Mouse (Mus musculus) liver, embryonic 13.5 days (tissue): ENCODE results near the gene Fam160b1. TPM values are rescaled to one million over a fixed set of nuclear protein-coding genes. Genes with fewer than 3 reads are reported as not detected.

Source experiments
- ATAC-seq: fragments of 200-750 bp; cut with Nextera tagmentation; 2 replicates; pipeline ENCODE4 v1.8.0; 2017; ENCODE audit warnings: low read depth, mild to moderate bottlenecking, moderate number of reproducible peaks, moderate library complexity
- DNase-seq: peaks from one replicate; pipeline ENCODE4 v3.0.0; 2022
- H3K27ac ChIP-seq: fragments of 300-500 bp; sonication (generic); 2 replicates; pipeline ENCODE4 v1.5.1; 2015; ENCODE audit warnings: moderate library complexity, mild to moderate bottlenecking, inconsistent platforms
- H3K27me3 ChIP-seq: fragments of 300-500 bp; sonication (generic); 2 replicates; pipeline ENCODE4 v1.6.1; 2015; ENCODE audit warnings: mild to moderate bottlenecking, inconsistent platforms
- H3K36me3 ChIP-seq: fragments of 300-500 bp; sonication (generic); 2 replicates; pipeline ENCODE4 v1.6.1; 2015; ENCODE audit warnings: mild to moderate bottlenecking, inconsistent platforms
- H3K4me1 ChIP-seq: fragments of 300-500 bp; sonication (generic); replicated peaks from 2 replicates; pipeline ENCODE4 v1.6.1; 2015; ENCODE audit warnings: inconsistent platforms
- H3K4me2 ChIP-seq: fragments of 300-500 bp; sonication (generic); 2 replicates; pipeline ENCODE4 v1.6.1; 2015; ENCODE audit warnings: inconsistent platforms, mild to moderate bottlenecking, moderate library complexity
- H3K4me3 ChIP-seq: fragments of 300-500 bp; sonication (generic); replicated peaks from 2 replicates; pipeline ENCODE4 v1.5.1; 2015; ENCODE audit warnings: mild to moderate bottlenecking, inconsistent platforms
- H3K9ac ChIP-seq: fragments of 300-500 bp; sonication (generic); 2 replicates; pipeline ENCODE4 v1.6.1; 2015; ENCODE audit warnings: mild to moderate bottlenecking, inconsistent platforms
- H3K9me3 ChIP-seq: fragments of 300-500 bp; sonication (generic); replicated peaks from 2 replicates; pipeline ENCODE4 v1.6.1; 2016; ENCODE audit warnings: inconsistent platforms
- WGBS: fragments of 180-500 bp; shearing (Covaris S2); methylation state at CpG from one replicate; pipeline ENCODE4 v1.1.7; 2015; ENCODE audit not compliant: insufficient replicate concordance; 5-methylcytosine and 5-hydroxymethylcytosine counted together
- polyA plus RNA-seq: library from polyadenylated mRNA; unstranded; fragments of >200 nt; fragmentation: Nextera tagmentation; extraction: Ambion mirVana; gene quantifications from 2 replicates; pipeline ENCODE4 v1.2.1, GENCODE M21; 2015

Fam160b1 gene
- 5.3 and 5.6 TPM in 2 replicates for polyA plus RNA-seq

- H3K9me3 ChIP-seq = no peaks in the 10 kb centered on the region
- peak within 1 kb of the TSS; percentile 96 for H3K27ac ChIP-seq
- no peaks in the 10 kb centered on the region for H3K36me3 ChIP-seq
- peak; percentile 91 for ATAC-seq
- under 1% methylated on average over 67 of the region's 70 CpGs for WGBS
- no peaks in the 10 kb centered on the region for H3K27me3 ChIP-seq
- peaks cover 80% of the 10 kb centered on the region for H3K4me1 ChIP-seq
- peak; percentile 90 for DNase-seq
- peak within 1 kb of the TSS; percentile 81 for H3K4me2 ChIP-seq
- H3K9ac ChIP-seq = peak within 1 kb of the TSS; percentile 98
- H3K4me3 ChIP-seq = peak within 1 kb of the TSS; percentile 96
These were observed at the start of gene Fam160b1 for GRCm38 (mm10) chr19:57360341-57361130. Gene Fam160b1 (plus strand): TSS chr19:57360680.

- H3K27ac ChIP-seq = no peak overlapping the region
- H3K4me2 ChIP-seq = no peak overlapping the region
- H3K27me3 ChIP-seq = peaks cover 34% of the 10 kb centered on the region
- ATAC-seq = no peak
- WGBS = 50% methylated on average over 10 of the region's 10 CpGs
- H3K4me1 ChIP-seq = peaks cover 13% of the 10 kb centered on the region
- no peak for DNase-seq
- H3K4me3 ChIP-seq = no peak overlapping the region
- H3K36me3 ChIP-seq = no peaks in the 10 kb centered on the region
- H3K9me3 ChIP-seq = no peaks in the 10 kb centered on the region
- no peak overlapping the region for H3K9ac ChIP-seq
These were observed 47.3 kb upstream of the Fam160b1 start for GRCm38 (mm10) chr19:57313226-57313625.

GRCm38 (mm10) chr19:57313891-57314345 is 46.6 kb upstream of the Fam160b1 start:
- WGBS = 55% methylated on average over 3 of the region's 3 CpGs

GRCm38 (mm10) chr19:57314346-57315012 is 46.0 kb upstream of the Fam160b1 start, which contains the start of gene Ablim1:
Gene Ablim1 (minus strand): TSS chr19:57314919.
- no peaks in the 10 kb centered on the region for H3K36me3 ChIP-seq
- H3K9me3 ChIP-seq = no peaks in the 10 kb centered on the region
- H3K9ac ChIP-seq = peak within 1 kb of the TSS; percentile 57
- DNase-seq = no peak
- peak within 1 kb of the TSS; percentile 64 for H3K4me2 ChIP-seq
- peaks cover 13% of the 10 kb centered on the region for H3K4me1 ChIP-seq
- WGBS = 2% methylated on average over 50 of the region's 52 CpGs
- peak; percentile 54 for ATAC-seq
- H3K27ac ChIP-seq = no peak within 1 kb of the TSS
- H3K4me3 ChIP-seq = peak within 1 kb of the TSS; percentile 55
- H3K27me3 ChIP-seq = peaks cover 34% of the 10 kb centered on the region

More at GRCm38 (mm10) chr19:57313891-57314345, 46.6 kb upstream of the Fam160b1 start:
- peaks cover 13% of the 10 kb centered on the region for H3K4me1 ChIP-seq
- H3K4me3 ChIP-seq = peak overlapping the region; percentile 55
- H3K9me3 ChIP-seq = no peaks in the 10 kb centered on the region
- H3K27ac ChIP-seq = no peak overlapping the region
- no peaks in the 10 kb centered on the region for H3K36me3 ChIP-seq
- ATAC-seq (no peak), DNase-seq (no peak)
- no peak overlapping the region for H3K9ac ChIP-seq
- H3K4me2 ChIP-seq = peak overlapping the region; percentile 64
- peaks cover 34% of the 10 kb centered on the region for H3K27me3 ChIP-seq

- peaks cover 10% of the 10 kb centered on the region for H3K4me1 ChIP-seq
- H3K27ac ChIP-seq = no peak overlapping the region
- peaks cover 34% of the 10 kb centered on the region for H3K27me3 ChIP-seq
- ATAC-seq (peak; percentile 37; the same call in 1 of the 2 replicates), DNase-seq (no peak)
- H3K36me3 ChIP-seq = no peaks in the 10 kb centered on the region
- WGBS = 32% methylated on average over 11 of the region's 11 CpGs
- H3K9ac ChIP-seq = peak overlapping the region; percentile 57
- peak overlapping the region; percentile 55 for H3K4me3 ChIP-seq
- H3K4me2 ChIP-seq = peak overlapping the region; percentile 64
- H3K9me3 ChIP-seq = no peaks in the 10 kb centered on the region
These were observed 45.4 kb upstream of the Fam160b1 start for GRCm38 (mm10) chr19:57315013-57315565.

- H3K36me3 ChIP-seq = no peaks in the 10 kb centered on the region
- peaks cover 15% of the 10 kb centered on the region for H3K4me1 ChIP-seq
- WGBS = 37% methylated on average over 3 of the region's 3 CpGs
- no peak overlapping the region for H3K27ac ChIP-seq
- H3K27me3 ChIP-seq = peaks cover 34% of the 10 kb centered on the region
- H3K4me3 ChIP-seq = no peak overlapping the region
- no peaks in the 10 kb centered on the region for H3K9me3 ChIP-seq
- H3K9ac ChIP-seq = no peak overlapping the region
- no peak overlapping the region for H3K4me2 ChIP-seq
- DNase-seq (no peak), ATAC-seq (0 out of 2 replicates have a peak, but pooled peaks have one; percentile 24)
These were observed 43.9 kb upstream of the Fam160b1 start for GRCm38 (mm10) chr19:57316597-57316996.

- H3K36me3 ChIP-seq = no peaks in the 10 kb centered on the region
- peaks cover 8% of the 10 kb centered on the region; the same call in 1 of the 2 replicates for H3K4me1 ChIP-seq
- DNase-seq (no peak), ATAC-seq (no peak)
- H3K9me3 ChIP-seq = no peaks in the 10 kb centered on the region
- H3K4me3 ChIP-seq = no peak overlapping the region
- no peak overlapping the region for H3K4me2 ChIP-seq
- peaks cover 3% of the 10 kb centered on the region for H3K27me3 ChIP-seq
- H3K27ac ChIP-seq = no peak overlapping the region
- H3K9ac ChIP-seq = no peak overlapping the region
- WGBS = 50% methylated on average over 9 of the region's 9 CpGs
These were observed 39.7 kb upstream of the Fam160b1 start for GRCm38 (mm10) chr19:57320656-57321382.

GRCm38 (mm10) chr19:57321839-57322238 is 38.6 kb upstream of the Fam160b1 start:
- no peak for DNase-seq
- Histone ChIP-seq H3K9me3 (no peaks in the 10 kb centered on the region), H3K4me2 (no peak overlapping the region), H3K36me3 (no peaks in the 10 kb centered on the region), H3K4me1 (peaks cover 8% of the 10 kb centered on the region; the same call in 1 of the 2 replicates), H3K9ac (no peak overlapping the region), H3K4me3 (no peak overlapping the region), H3K27me3 (no peaks in the 10 kb centered on the region), H3K27ac (peak overlapping the region; percentile 73)
- ATAC-seq = peak; percentile 55
- 13% methylated on average over 3 of the region's 3 CpGs for WGBS

GRCm38 (mm10) chr19:57322491-57322890 is 38.0 kb upstream of the Fam160b1 start:
- H3K4me3 ChIP-seq = no peak overlapping the region
- H3K4me2 ChIP-seq = no peak overlapping the region
- 66% methylated on average over 4 of the region's 4 CpGs for WGBS
- H3K9ac ChIP-seq = no peak overlapping the region
- H3K27me3 ChIP-seq = no peaks in the 10 kb centered on the region
- no peaks in the 10 kb centered on the region for H3K9me3 ChIP-seq
- no peaks in the 10 kb centered on the region for H3K36me3 ChIP-seq
- peak overlapping the region; percentile 5; the same call in 1 of the 2 replicates for H3K27ac ChIP-seq
- ATAC-seq (no peak), DNase-seq (no peak)
- peaks cover 8% of the 10 kb centered on the region; the same call in 1 of the 2 replicates for H3K4me1 ChIP-seq

- no peak for ATAC-seq
- Histone ChIP-seq H3K27ac (peak overlapping the region; percentile 5; the same call in 1 of the 2 replicates), H3K4me2 (no peak overlapping the region), H3K36me3 (no peaks in the 10 kb centered on the region), H3K4me3 (no peak overlapping the region), H3K9me3 (no peaks in the 10 kb centered on the region), H3K27me3 (no peaks in the 10 kb centered on the region), H3K9ac (no peak overlapping the region), H3K4me1 (peaks cover 8% of the 10 kb centered on the region; the same call in 1 of the 2 replicates)
- WGBS = 65% methylated on average over 8 of the region's 8 CpGs
- no peak for DNase-seq
These were observed 37.4 kb upstream of the Fam160b1 start for GRCm38 (mm10) chr19:57323087-57323486.
